Mouse (Mus musculus) thymus, postnatal 36 days (tissue): ENCODE results near the gene C9.

Experiments used
- DNase-seq, 2 experiments: peaks; one replicate each; pipeline ENCODE4 v3.0.0; 2022; ENCODE audit warnings: mixed read lengths in 2 of 2

C9 gene

GRCm38 (mm10) chr15:6445135-6445534, at the start of gene C9:
Gene C9, plus strand, starts transcription at chr15:6445327.
- no peak for DNase-seq

GRCm38 (mm10) chr15:6398211-6398610, 46.9 kb upstream of the C9 start:
- DNase-seq, result no peak

- no peak for DNase-seq
Observed at GRCm38 (mm10) chr15:6398881-6399280, 46.2 kb upstream of the C9 start.

DNA sequence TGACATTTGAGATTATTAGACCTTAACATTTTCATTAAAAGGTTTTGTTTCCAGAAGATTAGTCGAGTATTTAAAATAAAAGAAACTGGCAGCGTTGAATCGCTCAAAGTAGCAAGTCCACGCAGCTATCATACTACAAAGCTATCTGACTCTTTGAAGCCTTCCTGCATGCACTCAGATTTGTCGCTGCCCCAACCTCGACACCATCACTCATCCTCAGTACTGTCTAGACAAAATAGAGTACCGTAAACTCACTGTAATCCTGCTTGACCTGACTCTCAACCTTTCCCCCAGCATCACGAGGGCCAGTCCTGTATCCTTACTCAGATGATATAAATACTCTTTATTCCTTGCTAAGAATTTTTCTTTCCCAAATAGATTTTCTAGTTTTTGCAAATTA, 45.0 kb upstream of the C9 start:
- no peak for DNase-seq

DNA sequence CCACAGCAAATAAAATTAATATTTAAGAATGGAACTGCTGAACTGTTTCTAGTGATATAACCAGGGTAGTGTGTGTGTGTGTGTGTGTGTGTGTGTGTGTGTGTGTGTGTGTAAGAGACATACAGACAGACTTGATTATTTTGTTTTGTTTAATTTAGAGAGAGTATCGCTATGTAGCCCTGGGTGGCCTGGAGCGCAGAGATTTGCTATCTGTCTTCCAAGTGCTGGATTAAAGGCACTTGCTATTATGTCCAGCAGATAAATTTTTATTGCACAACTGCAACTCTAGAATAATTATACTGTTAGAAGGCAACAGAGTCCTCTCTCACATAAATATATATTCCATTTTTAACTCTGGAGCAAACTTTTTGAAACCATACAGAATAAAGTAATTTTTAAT, 42.7 kb upstream of the C9 start:
- DNase-seq, result no peak

GRCm38 (mm10) chr15:6404172-6404571, 41.0 kb upstream of the C9 start:
- no peak for DNase-seq

DNA sequence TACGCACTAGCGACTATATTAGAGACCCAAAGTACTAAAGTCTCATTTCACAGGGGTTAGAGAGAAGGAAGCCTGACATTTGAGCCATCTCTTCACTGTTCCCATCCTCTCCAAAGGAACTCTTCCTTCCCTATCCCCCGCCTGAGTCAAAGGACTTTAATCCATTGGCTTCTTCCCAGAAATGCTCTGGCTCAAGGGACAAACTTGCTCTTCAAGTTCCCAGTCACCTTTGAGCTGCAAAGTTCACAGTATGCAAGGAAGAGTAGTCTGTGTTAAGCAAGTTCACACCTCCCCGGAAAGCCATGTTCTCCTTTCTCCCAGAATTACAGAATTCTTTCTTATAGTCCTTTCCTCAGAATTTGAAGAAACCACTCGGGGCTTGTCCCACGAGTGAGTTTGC, 38.4 kb upstream of the C9 start:
- no peak for DNase-seq

GRCm38 (mm10) chr15:6409031-6409430, 36.1 kb upstream of the C9 start:
- no peak for DNase-seq

GRCm38 (mm10) chr15:6410161-6410560, 35.0 kb upstream of the C9 start:
- no peak for DNase-seq

- no peak for DNase-seq
Observed at GRCm38 (mm10) chr15:6411334-6411733, 33.8 kb upstream of the C9 start.

GRCm38 (mm10) chr15:6415317-6415716, 29.8 kb upstream of the C9 start:
- DNase-seq, result no peak

DNA sequence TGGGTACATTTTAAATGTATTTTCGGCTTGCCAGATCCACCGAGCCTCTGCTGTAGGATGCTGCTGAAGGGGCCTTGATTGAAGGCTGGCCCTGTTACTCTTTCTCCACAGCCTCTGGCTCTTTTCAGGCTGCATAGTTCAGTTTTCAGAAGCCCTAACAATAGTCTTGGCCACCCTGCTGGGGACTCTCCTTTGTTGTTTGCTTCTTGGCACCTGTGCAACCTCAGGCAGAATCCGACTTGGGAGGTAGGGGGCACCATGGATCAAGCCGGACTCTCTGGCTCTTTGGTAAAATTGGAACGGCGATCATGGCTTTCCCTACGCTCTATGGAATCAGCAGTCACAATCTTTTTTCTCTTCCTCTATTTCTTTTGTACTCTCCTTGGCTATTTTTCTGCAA, 13.3 kb upstream of the C9 start:
- DNase-seq, result no peak

- no peak for DNase-seq
Observed at GRCm38 (mm10) chr15:6432411-6432810, 12.7 kb upstream of the C9 start.

DNA sequence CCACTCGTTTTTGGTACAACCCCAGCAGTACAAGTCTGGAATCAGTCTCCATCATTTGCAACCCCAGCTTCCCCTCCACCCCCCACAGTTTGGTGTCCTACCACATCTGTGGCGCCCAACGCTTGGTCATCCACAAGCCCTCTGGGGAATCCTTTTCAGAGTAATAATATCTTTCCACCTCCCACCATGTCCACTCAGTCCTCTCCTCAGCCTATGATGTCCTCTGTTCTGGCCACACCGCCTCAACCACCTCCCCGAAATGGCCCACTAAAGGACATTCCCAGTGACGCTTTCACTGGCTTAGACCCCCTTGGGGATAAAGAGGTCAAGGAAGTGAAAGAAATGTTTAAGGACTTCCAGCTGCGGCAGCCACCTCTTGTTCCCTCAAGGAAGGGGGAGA, 9.8 kb upstream of the C9 start:
- no peak for DNase-seq

DNA sequence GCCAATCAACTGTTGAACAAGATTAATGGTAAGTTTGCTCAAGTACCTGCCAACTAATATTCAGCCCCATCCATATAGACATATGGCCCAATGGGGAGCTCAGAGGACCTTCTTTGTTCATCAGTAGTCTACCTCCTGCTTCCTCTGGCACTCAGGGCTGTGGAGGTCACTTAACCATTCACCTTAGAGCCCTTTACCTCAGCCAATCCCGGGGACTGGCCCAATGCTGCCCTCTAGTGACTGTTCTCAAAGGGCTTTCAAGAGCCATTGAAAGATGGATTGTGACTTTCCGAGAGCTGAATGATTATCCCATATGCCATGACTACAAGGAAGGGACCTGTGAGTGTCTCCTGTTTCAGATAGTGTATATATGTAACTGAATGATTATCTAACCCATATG, 9.4 kb upstream of the C9 start:
- peak; percentile 19 to 22 for DNase-seq

DNA sequence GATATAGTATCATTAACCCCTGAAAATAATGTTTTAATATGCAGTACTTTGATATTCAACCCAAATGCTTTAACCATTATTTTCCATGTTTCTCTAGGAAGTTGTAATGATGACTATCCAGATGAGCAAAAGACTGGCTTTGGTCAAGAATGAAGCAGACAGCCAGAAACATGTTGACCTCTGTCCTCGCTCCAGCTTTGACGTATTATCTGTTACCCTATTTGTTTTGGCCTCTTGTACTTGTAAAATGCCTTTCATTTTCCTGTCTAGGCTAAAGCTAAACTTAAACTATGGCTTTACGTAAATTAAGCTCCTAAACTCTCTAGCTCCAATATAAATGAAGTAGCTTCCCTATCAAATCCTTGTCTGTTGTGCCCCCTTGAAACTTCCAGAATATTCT, 6.4 kb upstream of the C9 start:
- no peak for DNase-seq

GRCm38 (mm10) chr15:6444452-6444851, 675 bp upstream of the C9 start:
- DNase-seq, result no peak

DNA sequence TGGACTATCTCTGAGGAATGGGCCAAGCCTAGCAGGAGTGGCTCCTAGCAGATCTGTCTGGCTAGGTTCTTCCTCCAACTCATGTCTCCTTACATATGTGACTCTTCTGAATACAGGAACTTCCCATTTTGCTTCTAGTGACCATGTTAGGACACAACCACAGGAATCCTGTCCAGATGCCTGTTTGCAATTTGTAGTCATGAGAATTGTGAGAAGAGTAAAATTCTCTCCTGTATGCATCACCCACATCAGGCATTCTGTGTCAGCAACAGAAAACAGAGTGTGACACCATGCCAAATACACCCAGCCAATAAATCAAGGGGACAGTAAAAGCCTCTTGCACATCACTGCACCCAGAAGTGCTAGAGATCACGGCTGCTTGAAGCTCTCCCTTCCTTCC, 1.1 kb downstream of the C9 start:
- no peak for DNase-seq

DNA sequence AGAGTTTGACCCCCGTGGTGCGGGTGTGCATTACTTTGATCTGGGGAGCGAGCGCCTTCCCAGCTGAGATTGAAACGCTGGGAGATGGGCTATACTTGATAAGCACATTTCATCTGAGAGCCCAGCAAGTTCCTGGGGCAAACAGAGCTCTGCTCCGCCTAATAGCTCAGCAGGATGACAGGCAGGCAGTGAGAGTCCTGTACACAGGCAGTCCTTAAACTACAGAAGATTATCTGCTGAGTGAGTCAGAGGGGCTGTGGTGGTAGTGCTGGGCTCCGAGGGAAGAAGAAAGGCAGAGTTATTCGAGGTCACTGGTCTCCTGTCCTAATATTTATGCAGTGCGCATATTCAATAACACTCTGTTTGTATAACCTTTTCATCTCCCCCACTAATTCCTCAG, 3.8 kb downstream of the C9 start:
- no peak for DNase-seq

DNA sequence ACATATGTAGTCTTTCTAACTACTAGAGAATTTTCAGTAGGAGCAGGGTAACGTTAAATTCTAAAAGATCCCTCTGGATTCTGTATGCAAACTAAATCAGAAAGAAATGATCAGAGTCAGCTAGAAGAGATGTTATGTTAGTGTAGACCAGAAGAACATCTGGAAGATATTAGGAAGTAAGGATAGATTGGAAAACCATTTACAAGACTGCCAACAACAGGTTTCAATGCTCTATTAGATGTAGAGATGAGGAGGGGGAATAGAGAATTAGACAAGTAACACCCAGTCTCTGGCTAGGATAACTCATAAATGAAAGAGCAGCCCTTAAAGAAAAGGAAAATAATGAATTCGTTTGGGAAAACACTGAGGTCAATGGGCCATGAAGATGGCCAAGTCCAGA, 9.3 kb downstream of the C9 start:
- DNase-seq, result no peak

GRCm38 (mm10) chr15:6461381-6461780, 16.3 kb downstream of the C9 start:
- DNase-seq, result no peak

GRCm38 (mm10) chr15:6463361-6463923, 18.3 kb downstream of the C9 start:
- no peak for DNase-seq

DNA sequence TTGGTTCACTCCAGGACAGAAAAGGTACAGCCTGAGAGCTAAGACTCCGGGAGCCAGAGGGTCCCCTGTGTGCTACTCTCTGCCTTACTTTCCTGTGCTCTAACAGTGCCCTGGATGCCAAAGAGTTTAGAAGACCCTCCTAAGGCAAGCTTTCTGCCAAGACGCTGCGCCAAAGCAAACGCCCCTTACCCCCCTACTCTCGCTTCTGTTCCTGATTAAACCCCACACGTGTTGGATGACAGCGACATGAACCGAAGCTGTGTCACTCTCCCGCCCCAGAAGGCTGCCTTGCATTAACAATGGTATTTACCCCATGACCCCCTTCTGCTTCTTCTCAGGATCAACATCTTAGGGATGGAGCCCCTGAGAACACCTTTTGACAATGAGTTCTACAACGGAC, 21.9 kb downstream of the C9 start:
- DNase-seq, result no peak

DNA sequence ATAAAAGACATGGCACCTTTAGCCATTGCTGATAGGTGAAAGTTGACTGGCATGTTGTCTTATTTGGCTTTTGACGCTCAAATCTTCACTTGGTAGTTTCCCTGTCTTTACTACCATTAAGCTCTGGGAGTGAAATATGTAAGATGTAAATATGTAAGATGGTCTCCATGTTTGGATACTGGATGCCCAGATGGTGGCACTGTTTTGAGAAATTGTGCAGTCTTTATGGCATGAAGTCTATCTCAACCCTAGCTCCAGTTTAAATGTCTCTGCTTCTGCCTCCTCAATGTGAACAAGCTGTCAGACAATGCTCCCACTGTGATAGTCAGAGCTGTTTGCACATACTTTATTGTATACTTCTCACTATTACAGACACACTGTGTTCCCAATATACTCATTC, 23.7 kb downstream of the C9 start:
- DNase-seq, result no peak

DNA sequence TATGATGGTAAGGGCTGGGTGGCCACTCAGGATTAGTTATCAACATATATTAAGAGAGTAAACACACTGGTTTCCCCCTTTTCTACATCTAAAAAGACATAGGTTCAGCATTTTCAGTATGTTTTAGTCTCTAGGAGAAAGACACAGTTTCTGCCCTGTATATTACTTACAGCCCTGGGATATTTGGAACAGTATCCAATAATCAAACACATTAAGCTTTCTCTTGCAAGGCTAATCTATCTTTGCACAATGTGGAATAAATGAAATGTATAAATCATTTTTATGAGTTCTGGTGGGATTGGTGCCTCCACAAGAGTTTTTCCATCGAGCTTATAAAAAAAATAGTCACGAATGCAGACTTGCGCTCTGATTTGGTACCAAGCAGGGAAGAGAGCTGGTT, 24.3 kb downstream of the C9 start:
- no peak for DNase-seq

GRCm38 (mm10) chr15:6483561-6483960, 38.4 kb downstream of the C9 start:
- DNase-seq, result no peak
